Mouse (Mus musculus): ENCODE measurements at regions not wholly inside any gene's neighbourhood (a gene's known extent, or its start where the extent isn't known, plus 50 kb on each side); places are given as distances from the start of the nearest gene placed in this dataset.

- TF ChIP-seq CTCF (IDR thresholded peaks at IDR 0.05) (no peak), EP300 (IDR thresholded peaks at IDR 0.05) (no peak)
These were observed 90.5 kb upstream of the 1700021F07Rik start for GRCm38 (mm10) chr2:173431841-173432240.

All from lung, postnatal 0 days (tissue).